Mouse (Mus musculus): Measurements from ENCODE around the gene Mcu. TPM values are rescaled to one million over a fixed set of nuclear protein-coding genes. Genes with fewer than 3 reads are reported as not detected.
A peak's percentile ranks its signal among the peaks of the same experiment; 100 is the strongest.

The Mcu gene
- polyA plus RNA-seq, 1 experiment from 2014 or later: 27.8 TPM

DNA sequence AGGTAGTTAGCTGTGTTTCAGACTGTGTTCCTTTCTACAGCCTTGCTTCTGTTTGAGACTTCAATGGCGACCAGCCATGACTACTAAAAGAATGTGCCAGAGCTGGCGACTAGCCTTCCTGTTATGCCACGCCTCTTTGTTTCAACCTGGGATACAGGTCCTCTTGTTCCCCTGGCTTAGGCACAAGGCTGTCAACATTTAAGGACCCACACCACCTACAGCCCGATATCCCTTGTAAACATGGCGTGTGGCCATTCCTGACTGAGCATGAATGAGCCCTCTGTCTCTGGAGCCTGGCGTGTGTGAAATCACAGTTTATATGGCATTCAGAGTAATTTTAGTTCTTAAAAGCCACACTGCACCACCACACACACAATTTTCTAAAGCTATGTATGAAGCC, 154.2 kb downstream of the Mcu start:
- H3K9ac ChIP-seq: no peak overlapping the region
- 0 out of 2 replicates have a peak, but pooled peaks cover 4% of the 10 kb centered on the region for H3K9me3 ChIP-seq (replicated peaks)
- H3K4me3 ChIP-seq: no peak overlapping the region
- H3K27me3 ChIP-seq (replicated peaks): no peaks in the 10 kb centered on the region
- 73% methylated on average over 6 of the region's 6 CpGs for WGBS
- ATAC-seq (ENCODE audit: insufficient number of reproducible peaks, low FRiP score): no peak
- peaks cover 22% of the 10 kb centered on the region for H3K36me3 ChIP-seq
- H3K4me2 ChIP-seq: no peak overlapping the region
- peaks cover 14% of the 10 kb centered on the region for H3K4me1 ChIP-seq (replicated peaks)
- H3K27ac ChIP-seq (ENCODE audit: poor library complexity, severe bottlenecking): no peak overlapping the region

DNA sequence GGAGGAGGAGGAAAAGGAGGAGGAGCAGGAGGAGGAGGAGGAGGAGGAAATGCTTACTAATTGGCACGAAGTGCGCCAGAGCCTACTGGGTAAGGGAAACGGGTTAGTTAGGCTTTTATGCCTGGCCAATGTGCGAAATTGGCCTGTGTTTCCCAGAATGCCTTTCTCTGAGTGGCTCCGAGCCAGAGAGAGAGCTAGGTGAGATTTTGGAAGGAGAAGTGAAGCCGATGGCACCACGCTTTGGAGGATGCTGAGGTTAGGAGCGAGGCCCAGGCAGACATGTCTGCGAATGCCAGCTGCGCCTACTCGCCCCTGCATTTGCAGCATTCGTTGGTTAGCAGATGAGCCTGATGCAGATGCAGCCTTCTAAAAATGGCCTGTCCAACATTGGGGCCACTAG, 156.7 kb downstream of the Mcu start:
- no peak for ATAC-seq (ENCODE audit: insufficient number of reproducible peaks, low FRiP score)
- Histone ChIP-seq H3K4me3 (no peak overlapping the region), H3K27me3 (replicated peaks) (no peaks in the 10 kb centered on the region), H3K4me2 (no peak overlapping the region), H3K9ac (no peak overlapping the region), H3K27ac (ENCODE audit: poor library complexity, severe bottlenecking) (no peak overlapping the region), H3K36me3 (peaks cover 23% of the 10 kb centered on the region), H3K9me3 (replicated peaks) (0 out of 2 replicates have a peak, but pooled peaks cover 4% of the 10 kb centered on the region), H3K4me1 (replicated peaks) (0 out of 2 replicates have a peak, but pooled peaks cover 8% of the 10 kb centered on the region)
- WGBS: 93% methylated on average over 12 of the region's 12 CpGs

DNA sequence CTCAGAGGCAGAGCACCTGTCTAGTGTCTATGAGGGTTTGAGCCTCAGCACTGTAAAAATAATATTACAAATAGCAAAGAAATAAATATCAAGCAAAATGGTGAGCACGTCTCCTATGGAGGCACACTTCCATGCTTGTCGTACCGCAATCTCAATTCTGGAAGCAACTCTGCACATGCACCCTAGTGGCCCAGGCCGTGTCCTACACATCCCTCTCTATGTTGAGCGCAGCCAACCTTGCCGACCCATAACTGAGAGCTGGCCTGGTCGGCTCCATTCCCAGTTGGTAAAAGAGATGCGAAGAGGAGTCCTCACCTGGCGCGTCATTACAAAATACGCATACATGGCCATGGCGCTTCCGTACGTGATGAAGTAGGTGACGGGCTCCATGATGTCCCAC, 161.9 kb downstream of the Mcu start:
- no peaks in the 10 kb centered on the region for H3K27me3 ChIP-seq (replicated peaks)
- 0 out of 2 replicates have a peak, but pooled peaks cover 4% of the 10 kb centered on the region for H3K9me3 ChIP-seq (replicated peaks)
- 0 out of 2 replicates have a peak, but pooled peaks cover 8% of the 10 kb centered on the region for H3K4me1 ChIP-seq (replicated peaks)
- H3K9ac ChIP-seq: no peak overlapping the region
- no peak for ATAC-seq (ENCODE audit: insufficient number of reproducible peaks, low FRiP score)
- peaks cover 30% of the 10 kb centered on the region for H3K36me3 ChIP-seq
- no peak overlapping the region for H3K4me2 ChIP-seq
- WGBS: 94% methylated on average over 15 of the region's 15 CpGs
- no peak overlapping the region for H3K27ac ChIP-seq (ENCODE audit: poor library complexity, severe bottlenecking)
- H3K4me3 ChIP-seq: no peak overlapping the region

DNA sequence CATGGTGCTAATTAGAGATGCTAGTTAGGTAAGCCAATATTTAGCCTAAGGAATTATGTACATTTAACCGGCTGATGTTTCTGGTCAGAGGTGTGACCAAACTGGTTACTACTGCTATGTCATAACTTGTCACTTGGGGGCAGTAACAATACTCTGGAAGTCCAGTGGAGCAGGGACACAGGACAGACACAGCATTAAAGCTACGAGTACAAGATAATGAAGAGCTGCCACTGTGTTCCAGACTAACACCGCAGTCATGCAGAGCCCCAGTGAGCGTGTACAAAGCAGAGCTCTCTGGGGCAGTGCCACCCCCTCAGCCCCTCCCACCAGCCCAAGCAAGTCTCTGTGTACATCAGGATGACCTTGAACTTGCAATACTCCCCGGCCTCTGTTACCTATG, 164.7 kb downstream of the Mcu start:
- no peak for ATAC-seq (ENCODE audit: insufficient number of reproducible peaks, low FRiP score)
- Histone ChIP-seq H3K9ac (no peak overlapping the region), H3K9me3 (replicated peaks) (no peaks in the 10 kb centered on the region), H3K4me2 (no peak overlapping the region), H3K27ac (ENCODE audit: poor library complexity, severe bottlenecking) (no peak overlapping the region), H3K36me3 (peaks cover 27% of the 10 kb centered on the region), H3K4me1 (replicated peaks) (peaks cover 17% of the 10 kb centered on the region), H3K27me3 (replicated peaks) (no peaks in the 10 kb centered on the region), H3K4me3 (no peak overlapping the region)
- WGBS: 31% methylated on average over 5 of the region's 5 CpGs

DNA sequence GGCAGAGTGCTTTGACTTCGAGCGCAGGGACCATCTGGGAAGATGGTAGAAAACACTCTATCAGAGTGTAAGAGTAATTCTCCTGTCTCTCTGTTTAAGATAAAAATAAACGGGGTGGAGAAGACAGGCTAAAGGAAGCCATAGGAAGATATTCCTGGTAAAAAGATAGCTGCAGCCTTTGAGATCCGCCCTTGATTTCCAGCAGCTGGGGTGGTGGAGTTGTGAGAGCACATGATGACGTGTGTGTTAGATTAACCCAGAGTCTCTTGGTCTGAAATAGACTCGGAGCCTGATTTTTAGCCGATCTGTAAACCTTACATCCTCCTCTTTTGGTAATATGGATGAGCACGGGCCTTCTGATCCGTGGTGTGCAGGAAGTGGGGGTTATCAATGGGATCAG, 168.9 kb downstream of the Mcu start:
- ATAC-seq (ENCODE audit: insufficient number of reproducible peaks, low FRiP score): no peak
- no peak overlapping the region for H3K4me3 ChIP-seq
- H3K9ac ChIP-seq: no peak overlapping the region
- 22% methylated on average over 9 of the region's 9 CpGs for WGBS
- peaks cover 6% of the 10 kb centered on the region; the same call in 1 of the 2 replicates for H3K36me3 ChIP-seq
- peaks cover 38% of the 10 kb centered on the region for H3K4me1 ChIP-seq (replicated peaks)
- no peaks in the 10 kb centered on the region for H3K27me3 ChIP-seq (replicated peaks)
- no peak overlapping the region for H3K4me2 ChIP-seq
- 0 out of 2 replicates have a peak overlapping the region, but pooled peaks have one; percentile 15 for H3K27ac ChIP-seq (ENCODE audit: poor library complexity, severe bottlenecking)
- H3K9me3 ChIP-seq (replicated peaks): no peaks in the 10 kb centered on the region

DNA sequence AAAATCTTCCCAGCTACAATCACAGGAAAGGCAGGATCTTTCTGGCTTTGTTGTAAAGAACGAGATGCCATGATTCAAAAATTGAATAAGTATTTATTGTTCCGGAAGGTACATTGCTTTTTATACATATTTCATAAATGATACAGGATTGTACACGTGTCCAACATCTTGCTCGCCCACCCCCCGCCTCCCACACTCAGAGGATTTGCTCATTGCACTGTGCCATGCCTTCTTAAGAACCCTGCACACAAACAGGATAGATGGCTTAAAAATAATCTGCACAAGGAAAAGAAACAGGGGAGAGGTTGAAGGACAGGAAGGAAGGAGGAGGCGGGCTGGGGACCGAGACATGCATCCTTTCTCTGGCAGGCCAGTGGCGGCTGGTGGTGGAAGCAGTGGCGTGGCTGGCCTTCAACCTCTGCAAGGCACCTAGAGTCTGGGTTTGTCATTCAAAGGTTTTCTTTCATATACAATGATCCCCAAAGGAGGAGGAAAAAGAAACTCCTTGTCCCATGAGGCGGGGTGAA, 169.5 kb downstream of the Mcu start:
- 71% methylated on average over 10 of the region's 10 CpGs for WGBS
- no peak overlapping the region for H3K4me3 ChIP-seq
- no peak overlapping the region for H3K4me2 ChIP-seq
- no peak overlapping the region for H3K9ac ChIP-seq
- H3K27me3 ChIP-seq (replicated peaks): no peaks in the 10 kb centered on the region
- peak overlapping the region; percentile 14; the same call in 1 of the 2 replicates for H3K27ac ChIP-seq (ENCODE audit: poor library complexity, severe bottlenecking)
- H3K9me3 ChIP-seq (replicated peaks): no peaks in the 10 kb centered on the region
- peaks cover 6% of the 10 kb centered on the region; the same call in 1 of the 2 replicates for H3K36me3 ChIP-seq
- peaks cover 41% of the 10 kb centered on the region for H3K4me1 ChIP-seq (replicated peaks)
- no peak for ATAC-seq (ENCODE audit: insufficient number of reproducible peaks, low FRiP score)

DNA sequence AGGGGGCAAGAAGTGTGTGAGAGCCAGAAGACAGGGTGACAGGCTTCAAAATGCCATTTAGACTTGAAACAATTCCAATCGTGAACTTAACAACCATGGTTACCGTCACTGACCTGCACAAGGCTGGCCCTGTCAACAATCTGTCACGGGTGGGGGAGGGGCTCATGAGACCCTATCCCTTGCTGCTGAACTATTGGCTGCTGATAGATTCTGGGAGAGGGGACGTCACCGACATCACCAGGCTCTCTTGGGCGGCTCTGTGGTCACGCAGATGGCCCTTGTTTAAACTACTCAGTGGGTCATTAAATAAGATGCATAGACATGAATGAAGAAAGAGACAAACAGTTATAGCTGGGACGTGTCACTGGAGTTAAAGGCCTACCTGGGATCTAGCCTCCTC, 171.9 kb downstream of the Mcu start:
- Histone ChIP-seq H3K27me3 (replicated peaks) (no peaks in the 10 kb centered on the region), H3K27ac (ENCODE audit: poor library complexity, severe bottlenecking) (no peak overlapping the region), H3K4me3 (no peak overlapping the region), H3K36me3 (0 out of 2 replicates have a peak, but pooled peaks cover 3% of the 10 kb centered on the region), H3K4me1 (replicated peaks) (peaks cover 54% of the 10 kb centered on the region), H3K9me3 (replicated peaks) (no peaks in the 10 kb centered on the region), H3K4me2 (no peak overlapping the region), H3K9ac (no peak overlapping the region)
- no peak for ATAC-seq (ENCODE audit: insufficient number of reproducible peaks, low FRiP score)
- 31% methylated on average over 8 of the region's 8 CpGs for WGBS

DNA sequence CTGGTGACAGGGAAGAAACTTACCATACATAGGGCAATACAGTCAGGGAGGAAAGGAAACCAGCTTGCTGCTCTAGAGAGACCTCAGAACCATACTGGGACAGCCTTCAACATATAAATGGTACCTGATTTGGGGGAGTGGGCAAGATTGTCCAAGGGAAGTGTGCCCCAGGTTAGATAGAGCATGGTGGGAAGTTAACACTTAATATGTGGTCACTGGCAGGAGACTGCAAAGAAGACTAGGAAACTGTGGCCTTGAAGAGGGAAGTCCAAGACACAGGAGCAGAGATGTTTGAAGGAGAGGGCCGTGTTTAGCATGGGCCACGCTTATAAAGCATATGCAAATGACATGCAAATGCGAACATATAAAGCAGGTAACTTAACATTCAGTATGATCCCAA, 172.4 kb downstream of the Mcu start:
- Histone ChIP-seq H3K9me3 (replicated peaks) (no peaks in the 10 kb centered on the region), H3K27me3 (replicated peaks) (no peaks in the 10 kb centered on the region), H3K4me1 (replicated peaks) (peaks cover 60% of the 10 kb centered on the region), H3K4me2 (no peak overlapping the region), H3K4me3 (no peak overlapping the region), H3K36me3 (no peaks in the 10 kb centered on the region), H3K27ac (ENCODE audit: poor library complexity, severe bottlenecking) (no peak overlapping the region), H3K9ac (no peak overlapping the region)
- 79% methylated on average over 3 of the region's 3 CpGs for WGBS
- ATAC-seq (ENCODE audit: insufficient number of reproducible peaks, low FRiP score): no peak

DNA sequence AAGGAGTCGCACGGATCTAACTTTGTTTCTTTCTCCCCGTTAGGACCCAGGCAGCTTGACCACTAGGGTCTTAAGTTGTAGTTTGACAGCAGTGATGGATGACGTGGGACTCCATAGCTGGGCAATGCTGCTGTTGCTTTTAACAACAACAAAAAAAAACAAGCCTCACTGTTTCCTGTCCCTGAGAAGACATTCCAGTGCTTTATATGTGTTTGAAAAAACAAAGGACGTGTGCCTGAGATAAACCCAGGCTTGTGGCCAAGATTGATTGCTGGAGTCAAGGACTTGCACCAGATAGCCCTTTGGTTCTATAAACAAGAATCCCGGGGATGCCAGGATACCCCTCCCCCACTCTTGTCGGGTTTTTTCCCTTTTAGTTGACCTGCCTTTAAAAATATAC, 173.3 kb downstream of the Mcu start:
- Histone ChIP-seq H3K9ac (no peak overlapping the region), H3K4me1 (replicated peaks) (peaks cover 61% of the 10 kb centered on the region), H3K4me3 (no peak overlapping the region), H3K27ac (ENCODE audit: poor library complexity, severe bottlenecking) (no peak overlapping the region), H3K9me3 (replicated peaks) (no peaks in the 10 kb centered on the region), H3K36me3 (no peaks in the 10 kb centered on the region), H3K27me3 (replicated peaks) (no peaks in the 10 kb centered on the region), H3K4me2 (no peak overlapping the region; the same call in 1 of the 2 replicates)
- 5% methylated on average over 7 of the region's 7 CpGs for WGBS
- no peak for ATAC-seq (ENCODE audit: insufficient number of reproducible peaks, low FRiP score)

DNA sequence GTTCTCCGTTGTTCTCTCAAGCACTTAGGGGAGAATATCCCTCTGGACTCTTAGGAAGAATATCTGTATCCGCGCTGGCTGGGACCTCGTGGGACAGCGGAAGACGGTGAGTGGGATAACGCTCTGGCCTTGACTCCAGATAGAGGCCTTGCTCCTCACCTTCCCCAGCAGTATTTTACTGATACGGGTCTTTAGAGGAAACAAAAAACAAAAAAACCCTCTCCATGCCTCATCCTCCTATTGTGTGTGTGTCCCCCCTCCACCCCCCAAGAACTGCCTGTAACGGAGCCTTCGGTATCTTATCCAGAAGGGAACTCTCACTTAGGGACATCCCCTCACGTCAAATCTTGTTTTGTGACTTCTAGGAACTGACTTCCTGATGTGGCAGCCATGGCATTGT, 174.8 kb downstream of the Mcu start, which contains the start of gene Oit3:
Gene Oit3, minus strand, starts transcription at position 44 of the 400 bp plus-strand sequence.
- H3K27me3 ChIP-seq (replicated peaks): no peaks in the 10 kb centered on the region
- H3K4me1 ChIP-seq (replicated peaks): peaks cover 52% of the 10 kb centered on the region
- 0 out of 2 replicates have a peak, but pooled peaks have one; percentile 20 for ATAC-seq (ENCODE audit: insufficient number of reproducible peaks, low FRiP score)
- no peak within 1 kb of the TSS for H3K4me2 ChIP-seq
- 47% methylated on average over 11 of the region's 11 CpGs for WGBS
- no peak within 1 kb of the TSS for H3K27ac ChIP-seq (ENCODE audit: poor library complexity, severe bottlenecking)
- no peaks in the 10 kb centered on the region for H3K36me3 ChIP-seq
- no peak within 1 kb of the TSS for H3K4me3 ChIP-seq
- no peak within 1 kb of the TSS for H3K9ac ChIP-seq
- no peaks in the 10 kb centered on the region for H3K9me3 ChIP-seq (replicated peaks)

DNA sequence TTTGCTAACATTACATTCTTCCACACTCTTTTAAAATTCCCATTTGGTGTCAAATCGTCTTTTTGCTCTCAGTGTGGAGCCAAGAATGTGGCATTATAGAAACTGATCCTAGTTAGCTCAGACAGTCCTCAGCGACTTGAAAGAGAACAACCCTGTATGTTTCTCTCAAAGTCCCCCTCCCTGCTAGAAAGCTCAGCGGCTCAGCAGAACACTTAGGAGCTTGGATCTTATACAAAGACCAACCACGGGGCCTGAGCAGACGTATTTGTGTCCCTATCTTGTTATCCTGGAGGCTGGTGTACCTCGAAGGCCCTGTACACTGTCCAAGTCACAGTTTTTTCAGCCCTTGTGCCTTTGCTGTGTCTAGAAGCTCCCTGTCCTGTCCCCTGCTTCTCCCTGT, 176.3 kb downstream of the Mcu start:
- H3K27ac ChIP-seq (ENCODE audit: poor library complexity, severe bottlenecking): no peak overlapping the region
- no peak overlapping the region for H3K9ac ChIP-seq
- H3K4me3 ChIP-seq: no peak overlapping the region
- no peaks in the 10 kb centered on the region for H3K36me3 ChIP-seq
- H3K4me2 ChIP-seq: no peak overlapping the region
- no peaks in the 10 kb centered on the region for H3K27me3 ChIP-seq (replicated peaks)
- H3K4me1 ChIP-seq (replicated peaks): peaks cover 44% of the 10 kb centered on the region
- no peak for ATAC-seq (ENCODE audit: insufficient number of reproducible peaks, low FRiP score)
- WGBS: 34% methylated on average over 6 of the region's 6 CpGs
- no peaks in the 10 kb centered on the region for H3K9me3 ChIP-seq (replicated peaks)

DNA sequence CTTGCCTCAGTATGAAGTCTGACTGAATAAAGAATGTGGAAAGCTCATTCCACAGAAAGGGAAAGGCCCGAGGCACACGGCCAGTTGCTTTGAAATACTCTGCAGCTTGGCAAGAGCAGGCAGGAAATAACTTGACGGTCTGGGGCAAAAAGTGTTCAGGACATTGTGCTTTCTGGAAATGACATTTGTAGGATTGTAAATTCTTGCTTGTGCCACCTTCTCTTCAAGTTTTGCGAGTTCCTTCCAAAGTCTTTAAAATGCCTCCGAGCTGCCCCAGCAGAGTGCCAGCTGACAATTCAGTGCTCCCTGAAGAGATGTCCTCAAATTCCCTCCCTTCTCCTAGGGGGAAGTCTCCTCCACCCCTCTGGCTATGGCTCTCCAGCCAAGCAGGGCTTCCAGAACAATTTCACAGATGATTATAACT, 177.0 kb downstream of the Mcu start:
- no peak overlapping the region for H3K4me3 ChIP-seq
- H3K27me3 ChIP-seq (replicated peaks): no peaks in the 10 kb centered on the region
- no peak overlapping the region for H3K9ac ChIP-seq
- 40% methylated on average over 5 of the region's 5 CpGs for WGBS
- H3K27ac ChIP-seq (ENCODE audit: poor library complexity, severe bottlenecking): 0 out of 2 replicates have a peak overlapping the region, but pooled peaks have one; percentile 6
- no peak overlapping the region for H3K4me2 ChIP-seq
- no peaks in the 10 kb centered on the region for H3K36me3 ChIP-seq
- ATAC-seq (ENCODE audit: insufficient number of reproducible peaks, low FRiP score): no peak
- no peaks in the 10 kb centered on the region for H3K9me3 ChIP-seq (replicated peaks)
- H3K4me1 ChIP-seq (replicated peaks): peaks cover 38% of the 10 kb centered on the region

Measured in heart, embryonic 12.5 days (tissue).